Mouse (Mus musculus): ENCODE results near the gene Siae. TPM values are rescaled to one million over a fixed set of nuclear protein-coding genes. Genes with fewer than 3 reads are reported as not detected.
A peak's percentile ranks its signal among the peaks of the same experiment; 100 is the strongest.

Siae gene
- total RNA-seq, 2 experiments from 2014 or later, result 14.4 to 19.2 TPM

DNA sequence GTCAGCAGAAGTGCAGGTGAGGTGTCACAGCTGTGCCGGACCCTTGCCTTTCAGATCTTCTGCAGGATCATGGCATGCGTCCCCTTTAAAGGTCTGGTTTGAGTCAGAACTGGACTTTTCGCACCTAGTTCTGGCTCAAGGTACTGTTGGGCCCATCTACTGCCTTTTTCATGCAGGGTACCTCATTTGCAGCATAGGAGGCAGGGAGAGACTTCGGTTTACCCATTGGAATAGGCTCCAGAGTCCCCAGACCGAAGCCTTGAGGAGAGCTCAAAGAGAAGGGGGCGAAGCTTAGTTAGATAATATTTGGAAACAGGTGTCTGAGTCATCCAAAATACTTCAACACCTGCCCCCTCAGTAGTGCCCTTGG lies 58.4 kb downstream of the Siae start:
- DNase-seq (ENCODE audit: low spot score in 2 of 2), result no peak
- intact Hi-C loops (cut with DNase I), result loop anchor here (2.0 kb wide), 2 partner anchors 61 to 153 kb away; partner anchors contain the start of gene Nrgn

GRCm38 (mm10) chr9:37614316-37614715 lies 58.8 kb downstream of the Siae start:
- intact Hi-C loops (cut with DNase I), result no loop called here
- DNase-seq (ENCODE audit: low spot score in 2 of 2), result no peak

GRCm38 (mm10) chr9:37615220-37615619 lies 59.7 kb downstream of the Siae start:
- DNase-seq (ENCODE audit: low spot score in 2 of 2), result no peak
- intact Hi-C loops (cut with DNase I), result no loop called here

DNA sequence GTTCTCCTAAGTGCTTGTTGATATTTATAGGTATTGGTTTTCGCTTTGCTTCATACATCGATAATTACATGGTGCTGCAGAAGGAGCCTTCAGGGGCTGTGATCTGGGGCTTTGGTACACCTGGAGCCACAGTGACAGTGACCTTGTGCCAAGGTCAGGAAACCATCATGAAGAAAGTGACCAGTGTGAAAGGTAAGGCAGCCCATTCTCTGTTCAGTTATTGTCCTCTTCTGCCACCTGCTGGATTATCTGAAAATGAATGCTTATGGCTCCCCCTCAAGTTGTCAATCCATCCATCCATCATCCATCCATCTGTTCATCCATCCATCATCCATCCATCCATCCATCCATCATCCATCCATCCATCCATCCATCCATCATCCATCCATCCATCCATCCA lies 61.3 kb downstream of the Siae start:
- intact Hi-C loops (cut with DNase I), result no loop called here

GRCm38 (mm10) chr9:37621290-37621689 lies 65.8 kb downstream of the Siae start:
- DNase-seq (ENCODE audit: low spot score in 2 of 2), result no peak
- intact Hi-C loops (cut with DNase I), result loop anchor here (5.0 kb wide), 1 partner anchor 189 kb away; the partner anchor contains the start of gene Robo3

More for the DNA sequence above, 61.3 kb downstream of the Siae start:
- DNase-seq (ENCODE audit: low spot score in 2 of 2), result no peak

DNA sequence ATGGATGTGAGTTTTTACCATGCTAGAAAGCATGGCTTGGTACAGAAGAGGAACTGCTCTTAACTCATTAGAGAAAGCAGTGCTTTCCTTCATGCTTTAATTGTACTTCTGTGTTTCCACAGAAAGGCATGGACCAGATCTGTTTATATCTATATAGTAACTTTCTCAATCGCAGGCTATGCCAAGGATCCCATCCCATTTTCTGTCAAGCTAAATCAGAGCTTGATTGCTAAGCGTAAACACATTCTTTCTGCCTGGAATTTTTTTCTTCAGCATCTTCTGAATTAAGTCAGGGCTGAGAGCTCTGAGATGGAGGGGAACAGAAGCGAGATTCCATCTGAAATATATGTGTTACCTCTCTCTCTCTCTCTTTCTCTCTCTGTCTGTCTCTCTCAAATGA lies 68.5 kb downstream of the Siae start:
- intact Hi-C loops (cut with DNase I), result loop anchor here (5.0 kb wide), 1 partner anchor 192 kb away; the partner anchor contains the start of gene Robo3
- DNase-seq (ENCODE audit: low spot score in 2 of 2), result no peak

GRCm38 (mm10) chr9:37624502-37624901 lies 69.0 kb downstream of the Siae start:
- intact Hi-C loops (cut with DNase I), result loop anchor here (5.0 kb wide), 1 partner anchor 192 kb away; the partner anchor contains the start of gene Robo3
- no peak for DNase-seq (ENCODE audit: low spot score in 2 of 2)

DNA sequence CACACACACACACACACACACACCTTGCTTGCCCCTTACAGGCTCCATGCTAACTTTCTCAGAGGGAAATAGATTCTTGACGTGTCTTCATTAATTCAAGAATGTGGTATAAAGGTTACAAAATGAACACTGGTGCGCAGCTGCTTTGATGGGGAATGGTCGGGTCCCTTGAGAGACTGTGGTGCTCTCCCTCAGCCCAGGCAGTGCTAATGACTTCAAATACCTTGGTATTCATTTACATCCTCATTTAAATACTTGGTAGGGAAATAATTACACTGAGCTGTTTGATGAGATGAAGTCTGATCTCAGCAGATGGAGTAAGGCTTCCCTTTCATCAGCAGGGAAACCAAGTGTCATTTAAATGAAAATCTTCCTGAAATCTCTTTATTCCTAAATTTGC lies 69.6 kb downstream of the Siae start:
- no peak for DNase-seq (ENCODE audit: low spot score in 2 of 2)
- intact Hi-C loops (cut with DNase I), result no loop called here

DNA sequence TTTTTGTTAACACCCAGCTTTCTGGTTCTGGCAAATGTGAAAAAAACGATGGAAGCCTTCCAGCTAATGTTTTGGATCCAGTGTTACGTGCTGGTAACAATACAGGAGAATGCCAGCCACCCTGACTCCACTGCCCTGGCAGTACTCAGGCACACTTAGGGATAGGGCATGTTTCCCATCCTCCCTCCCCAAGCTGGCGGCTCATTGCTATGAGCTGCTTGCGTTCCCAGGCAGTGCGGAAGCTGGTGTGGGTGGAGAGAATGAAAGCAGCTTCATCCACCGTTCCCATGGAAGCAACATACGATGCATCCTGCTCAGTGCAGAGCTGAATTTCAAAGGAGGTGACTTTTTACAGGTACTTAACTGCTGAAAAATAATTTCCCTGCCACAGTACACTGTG lies 70.1 kb downstream of the Siae start:
- intact Hi-C loops (cut with DNase I), result no loop called here
- DNase-seq (ENCODE audit: low spot score in 2 of 2), result peak; percentile 82 to 93

DNA sequence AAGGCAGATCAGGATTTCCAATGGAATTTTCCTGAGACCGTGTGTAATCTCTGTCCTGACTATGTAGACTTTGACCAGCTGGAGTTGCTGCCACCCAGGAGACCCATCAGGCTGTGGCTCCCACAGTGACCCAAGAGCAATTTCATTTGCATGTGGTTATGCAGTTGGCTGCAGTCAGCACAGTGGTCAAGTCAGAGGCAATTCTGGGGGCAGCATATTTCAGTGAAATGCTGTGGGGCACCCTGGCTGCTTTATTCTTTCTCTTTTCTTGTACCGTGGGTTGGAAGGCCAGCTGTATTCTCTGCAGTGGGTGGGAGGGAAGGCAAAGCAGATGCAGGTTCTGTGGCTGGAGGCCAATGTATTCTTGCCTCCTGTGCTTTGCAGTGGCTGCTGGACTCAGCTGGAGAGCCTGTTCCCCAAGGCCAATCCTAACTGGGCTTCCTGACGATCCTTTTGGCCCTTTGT lies 70.6 kb downstream of the Siae start:
- intact Hi-C loops (cut with DNase I), result no loop called here
- DNase-seq (ENCODE audit: low spot score in 2 of 2), result peak; percentile 44 to 76

DNA sequence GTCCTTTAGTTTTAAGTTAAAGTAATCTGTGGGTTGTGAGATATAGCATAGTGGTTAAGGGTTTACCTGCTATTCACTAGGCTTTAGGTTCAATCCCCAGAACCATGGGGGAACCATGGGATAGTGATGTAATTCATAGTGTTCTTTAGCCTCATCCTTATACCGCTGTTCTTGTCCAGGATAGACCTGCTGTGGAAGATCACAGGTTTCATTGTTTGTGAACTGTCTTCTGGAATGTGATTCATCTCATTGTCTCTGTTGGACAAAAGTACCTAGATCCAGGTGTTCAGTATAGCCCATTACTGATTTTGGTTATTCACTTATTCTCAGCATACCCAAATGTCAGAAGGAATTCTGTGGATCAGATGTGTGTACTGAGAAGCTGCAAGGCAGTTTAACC lies 71.8 kb downstream of the Siae start:
- intact Hi-C loops (cut with DNase I), result no loop called here
- no peak for DNase-seq (ENCODE audit: low spot score in 2 of 2)

GRCm38 (mm10) chr9:37628581-37628980 lies 73.1 kb downstream of the Siae start:
- intact Hi-C loops (cut with DNase I), result no loop called here
- no peak for DNase-seq (ENCODE audit: low spot score in 2 of 2)

DNA sequence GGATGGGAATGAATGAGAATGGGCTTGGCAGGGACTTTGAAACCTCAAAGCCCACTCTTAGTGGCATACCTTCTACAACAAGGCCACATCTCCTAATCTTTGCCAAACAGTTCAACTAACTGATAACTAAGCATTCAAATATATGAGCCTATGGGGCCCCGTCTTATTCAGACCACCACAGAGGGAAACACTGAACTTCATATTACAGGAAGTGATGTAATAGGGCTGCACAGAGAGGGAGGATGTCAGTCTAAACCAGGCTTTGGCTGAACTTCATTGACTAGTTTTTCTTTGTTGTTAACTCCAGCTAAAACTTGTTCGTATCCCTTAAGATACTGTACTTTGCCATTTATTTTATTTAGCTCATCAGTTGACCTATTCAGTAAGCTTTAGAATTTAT lies 74.4 kb downstream of the Siae start:
- DNase-seq (ENCODE audit: low spot score in 2 of 2), result no peak
- intact Hi-C loops (cut with DNase I), result no loop called here

DNA sequence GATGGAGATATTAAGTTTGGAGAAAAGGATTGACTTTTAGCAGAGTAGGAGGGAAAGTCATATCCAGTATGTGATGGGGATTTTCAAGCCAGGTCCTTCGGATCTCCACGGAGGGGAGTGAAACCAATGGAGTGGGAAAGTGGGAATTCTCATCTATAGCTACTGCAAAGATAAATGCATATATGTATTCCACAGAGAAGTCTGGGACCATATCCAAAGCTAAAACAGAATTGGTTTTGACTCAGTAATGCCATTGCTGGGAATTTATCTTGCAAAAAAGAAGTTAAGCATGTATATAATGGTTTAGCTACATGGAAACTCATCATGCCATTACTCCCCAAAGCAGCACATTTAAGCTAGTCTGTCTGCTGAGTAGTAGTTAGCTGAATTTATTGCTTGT lies 76.8 kb downstream of the Siae start:
- no peak for DNase-seq (ENCODE audit: low spot score in 2 of 2)
- intact Hi-C loops (cut with DNase I), result no loop called here

GRCm38 (mm10) chr9:37634269-37634668 lies 78.8 kb downstream of the Siae start:
- intact Hi-C loops (cut with DNase I), result no loop called here
- DNase-seq (ENCODE audit: low spot score in 2 of 2), result no peak

DNA sequence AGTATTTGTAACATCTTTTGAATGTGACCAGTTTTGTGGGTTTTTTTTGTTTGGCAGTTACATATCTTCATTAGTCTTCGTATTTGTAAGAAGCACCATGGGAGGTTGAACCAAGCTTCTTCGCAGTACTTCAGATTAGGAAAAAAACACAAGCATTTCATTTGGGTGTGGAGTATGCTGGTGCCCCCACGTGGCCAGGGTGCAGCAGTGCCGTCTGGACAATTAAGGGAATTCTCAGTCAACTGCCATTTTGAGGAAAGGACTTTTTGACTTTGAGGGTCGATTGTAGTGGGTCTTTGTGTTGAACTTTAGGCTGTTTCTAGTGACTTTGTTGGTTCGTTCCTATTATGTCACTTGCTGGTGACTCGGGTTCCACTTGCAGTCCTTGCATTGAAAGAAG lies 80.8 kb downstream of the Siae start:
- peak; percentile 59 to 78 for DNase-seq (ENCODE audit: low spot score in 2 of 2)
- intact Hi-C loops (cut with DNase I), result no loop called here

GRCm38 (mm10) chr9:37636800-37637542 lies 81.5 kb downstream of the Siae start:
- intact Hi-C loops (cut with DNase I), result no loop called here
- no peak for DNase-seq (ENCODE audit: low spot score in 2 of 2)

DNA sequence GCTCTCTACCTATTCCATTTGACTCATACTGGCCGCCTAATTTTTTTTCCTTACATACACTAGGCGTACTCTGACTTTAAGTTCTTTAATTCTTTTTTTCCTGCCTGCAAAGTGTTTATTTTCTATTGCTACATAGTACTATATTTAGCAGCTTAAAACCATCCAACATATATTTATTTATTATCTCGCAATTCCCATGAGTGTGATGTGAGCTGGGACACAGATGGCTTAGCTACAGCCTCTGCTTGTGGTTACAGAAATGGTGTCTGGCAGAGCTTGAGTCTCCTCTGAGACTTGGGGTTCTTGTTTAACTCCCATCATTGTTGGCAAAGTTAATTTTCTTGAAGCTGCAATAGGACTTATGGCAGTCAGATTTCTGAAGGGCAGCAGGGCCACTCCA lies 83.2 kb downstream of the Siae start:
- intact Hi-C loops (cut with DNase I), result no loop called here
- DNase-seq (ENCODE audit: low spot score in 2 of 2), result no peak

DNA sequence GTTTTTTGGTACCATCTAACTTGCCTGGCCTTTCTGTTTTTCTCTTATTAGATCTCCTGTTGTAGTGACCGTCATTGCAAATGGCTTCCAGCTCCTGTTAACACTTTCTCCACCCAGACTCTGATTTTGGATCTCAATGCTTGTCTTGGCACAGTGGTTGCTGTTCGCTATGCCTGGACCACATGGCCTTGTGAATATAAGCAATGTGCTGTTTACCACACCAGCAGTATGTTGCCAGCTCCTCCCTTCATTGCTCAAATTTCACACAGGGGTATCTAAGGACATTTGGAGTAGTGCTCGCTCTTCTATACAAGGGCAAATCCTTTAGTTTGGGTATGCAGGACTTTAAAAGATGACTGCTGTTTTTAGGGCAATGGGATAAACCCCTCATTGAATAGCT lies 90.7 kb downstream of the Siae start:
- intact Hi-C loops (cut with DNase I), result no loop called here
- DNase-seq (ENCODE audit: low spot score in 2 of 2), result no peak

GRCm38 (mm10) chr9:37650639-37651038 lies 95.1 kb downstream of the Siae start:
- intact Hi-C loops (cut with DNase I), result no loop called here
- DNase-seq (ENCODE audit: low spot score in 2 of 2), result no peak

DNA sequence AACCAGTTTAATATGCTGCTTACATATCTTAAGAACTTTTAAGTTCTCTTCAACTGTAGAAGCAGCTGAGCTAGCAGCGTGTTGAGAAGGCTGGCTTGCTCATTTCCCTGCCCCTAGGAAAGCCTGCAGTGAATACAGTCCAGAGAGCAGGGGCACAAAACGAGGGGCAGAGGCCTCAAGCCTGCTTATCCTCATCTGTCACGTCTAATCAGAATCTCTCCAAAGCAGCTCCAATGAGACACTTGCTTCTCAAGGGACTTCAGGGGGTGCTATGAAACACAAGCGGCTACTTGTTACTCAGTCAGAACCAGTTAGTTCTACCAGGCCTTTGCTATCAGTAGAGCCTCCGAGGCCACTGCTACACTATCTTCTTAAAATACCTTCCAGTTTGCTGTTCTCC lies 98.3 kb downstream of the Siae start:
- DNase-seq (ENCODE audit: low spot score in 2 of 2), result no peak
- intact Hi-C loops (cut with DNase I), result no loop called here
